Mouse (Mus musculus) urinary bladder, postnatal 10 days (tissue): ENCODE measurements around the gene Ezh1.

Experiments used
- DNase-seq: peaks from one replicate; pipeline ENCODE4 v3.0.0; 2022; ENCODE audit warnings: low spot score

The Ezh1 gene

DNA sequence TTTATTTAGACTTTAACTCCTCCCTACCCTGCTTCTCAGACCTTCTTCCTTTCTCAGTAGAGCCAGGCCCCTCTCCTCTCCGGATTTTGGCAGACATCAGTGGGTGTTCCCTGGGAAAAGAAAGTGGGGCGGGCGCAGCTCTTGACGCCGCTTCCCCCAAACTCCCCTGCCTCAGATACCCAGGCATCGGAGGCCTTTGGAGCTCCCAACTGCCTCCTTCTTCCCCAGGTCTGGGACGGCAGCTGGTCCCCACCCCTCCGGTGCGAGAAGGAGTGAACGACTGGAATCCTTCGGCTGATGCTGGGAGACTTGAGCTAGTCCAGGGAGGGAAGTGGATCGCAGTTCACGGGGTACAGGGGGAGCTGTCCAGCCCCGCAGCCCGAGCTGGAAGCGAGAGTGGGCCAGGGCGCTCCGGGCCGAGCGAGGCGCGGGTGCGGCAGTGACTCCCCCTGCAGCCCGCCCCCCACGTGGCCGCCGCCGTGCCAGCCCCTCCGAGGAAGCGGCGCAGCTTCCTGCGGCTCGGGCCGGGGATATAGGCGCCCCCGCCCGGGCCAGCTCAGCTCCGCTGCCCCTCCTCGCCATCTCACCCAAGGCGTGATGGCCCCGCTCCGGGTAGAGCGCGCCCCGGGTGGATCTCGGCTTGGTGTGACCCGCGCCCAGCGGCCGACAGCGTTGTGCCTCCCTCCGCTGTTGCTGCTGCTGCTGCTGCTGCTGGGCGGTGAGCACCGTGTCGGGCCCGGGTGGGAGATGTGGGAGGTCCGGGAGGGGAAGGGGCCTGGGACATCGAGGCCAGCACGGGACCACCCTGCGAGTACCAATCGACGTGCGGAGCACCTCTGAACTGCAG, 19.8 kb upstream of the Ezh1 start, which contains the start of gene Ramp2:
Gene Ramp2 (plus strand): TSS at position 174 of the 847 bp plus-strand sequence.
- no peak for DNase-seq

DNA sequence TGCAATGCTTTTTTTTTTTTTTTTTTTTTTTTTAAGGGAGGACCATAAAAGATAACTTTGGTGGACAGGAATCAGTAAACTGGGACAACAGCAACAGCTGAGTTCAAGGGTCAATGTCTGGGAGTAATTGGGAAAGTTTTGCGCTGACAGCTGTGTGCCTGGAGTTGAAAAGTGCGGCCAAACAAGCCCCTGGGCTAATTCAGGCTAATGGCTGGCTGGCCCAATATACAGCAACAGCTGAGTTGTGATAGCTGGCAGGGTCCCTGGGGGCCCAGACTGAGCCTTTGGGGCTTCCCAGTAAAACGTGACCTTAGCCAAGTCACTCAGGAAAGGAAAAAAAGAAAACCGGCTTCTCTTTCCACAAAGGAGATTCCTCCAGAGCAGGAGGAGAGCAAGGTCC, 18.8 kb upstream of the Ezh1 start:
- DNase-seq = no peak

DNA sequence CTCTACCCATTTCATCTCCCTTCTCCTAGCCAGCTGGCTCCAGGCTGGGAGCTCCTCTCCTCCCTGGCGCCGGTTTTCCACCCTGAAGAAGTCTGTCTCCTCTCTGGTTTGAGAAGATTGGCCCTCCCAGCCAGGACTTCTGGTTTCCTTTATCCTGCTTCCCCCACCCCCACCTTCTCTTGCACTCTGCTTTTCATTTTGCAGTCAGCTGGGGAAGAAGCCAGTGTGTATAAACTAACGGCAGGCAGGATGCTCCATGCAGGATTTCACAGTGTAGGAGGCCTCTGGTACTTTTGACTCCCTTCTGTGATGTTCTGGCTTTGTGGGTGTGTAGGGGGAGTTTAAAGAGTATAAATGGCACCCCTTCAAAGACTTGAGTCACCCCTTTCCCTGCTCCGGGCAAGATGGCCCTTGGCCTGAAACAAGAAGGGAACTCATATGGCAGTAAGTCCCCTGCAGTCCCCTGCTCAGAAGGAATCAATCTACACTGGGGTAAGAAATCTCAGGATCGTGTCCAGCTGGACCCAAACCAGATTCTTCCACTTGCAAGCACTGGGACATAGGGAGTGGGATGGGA, 11.9 kb upstream of the Ezh1 start:
- DNase-seq = no peak

DNA sequence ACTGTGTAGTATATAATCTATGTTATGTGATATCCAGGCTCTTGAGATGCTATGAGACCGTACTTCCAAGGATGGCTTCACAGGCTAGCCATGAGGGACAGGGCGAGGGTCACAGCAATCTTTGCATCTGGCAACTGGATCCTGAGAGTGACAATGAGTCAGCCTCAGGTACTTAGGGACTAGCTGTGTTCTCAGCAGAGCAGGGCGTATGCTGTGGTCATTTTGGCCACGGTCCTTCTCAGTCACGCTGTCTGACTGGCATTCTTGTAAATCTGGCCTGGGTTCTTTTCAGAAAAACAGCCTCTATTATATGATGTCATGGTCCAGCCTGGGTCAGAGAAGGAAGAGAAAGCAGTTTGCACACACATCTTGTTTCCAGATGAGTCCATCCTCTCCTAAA, 10.5 kb upstream of the Ezh1 start:
- DNase-seq = no peak

DNA sequence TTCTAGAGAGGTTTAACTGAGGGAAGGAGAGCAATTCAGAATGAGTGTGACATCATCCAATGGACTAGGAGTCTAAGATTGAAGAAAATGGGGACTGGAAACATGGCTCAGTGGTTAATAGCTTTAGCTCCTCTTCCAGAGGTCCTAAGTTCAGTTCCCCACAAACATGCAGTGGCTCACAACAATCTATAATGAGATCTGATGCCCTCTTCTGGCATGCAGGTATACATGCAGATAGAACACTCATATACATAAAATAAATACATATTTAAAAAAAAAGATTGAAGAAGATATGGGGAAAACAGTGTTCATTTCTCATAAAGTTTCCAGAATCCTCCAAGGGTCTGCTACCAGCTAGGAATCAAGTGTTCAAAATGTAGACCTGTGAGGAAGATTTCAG, 9.2 kb upstream of the Ezh1 start:
- DNase-seq = no peak

DNA sequence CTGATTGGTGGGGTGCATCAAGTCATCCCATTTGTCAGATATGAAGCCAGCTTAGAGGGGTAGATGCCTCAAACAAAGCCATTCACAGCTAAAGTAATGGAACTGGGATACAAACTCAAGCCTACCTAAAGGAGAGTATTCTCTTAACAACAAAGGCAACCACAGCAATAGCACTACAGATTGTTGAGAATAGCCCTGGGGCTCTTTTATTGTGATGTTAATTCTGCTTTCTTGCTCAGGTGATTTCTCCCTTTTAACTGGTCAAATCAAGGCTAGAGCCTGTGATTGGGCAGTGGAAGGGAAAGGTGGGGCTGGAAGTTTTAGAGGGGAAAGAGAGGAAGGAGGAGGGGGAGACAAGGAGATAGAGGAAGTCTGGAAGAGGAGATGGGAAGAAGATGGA, 7.9 kb upstream of the Ezh1 start:
- no peak for DNase-seq

DNA sequence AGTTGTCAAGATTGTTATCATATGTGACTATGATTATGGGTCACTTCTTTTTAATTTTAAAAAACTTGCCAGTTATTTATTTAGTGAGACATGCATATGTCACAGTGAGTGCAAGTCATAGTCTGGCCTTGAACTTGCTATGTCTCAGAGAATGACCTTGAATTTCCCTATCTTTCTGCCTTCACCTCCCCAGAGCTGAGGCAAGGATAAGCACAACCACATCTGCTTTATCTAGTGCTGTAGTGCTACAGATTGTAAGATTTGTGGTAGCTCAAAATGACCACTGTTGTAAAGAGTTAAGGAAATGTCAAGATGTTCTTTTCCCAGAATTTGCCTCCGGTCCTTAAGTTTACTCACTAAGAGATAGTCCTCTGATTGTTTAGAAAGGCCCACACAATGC, 7.0 kb upstream of the Ezh1 start:
- DNase-seq = no peak

DNA sequence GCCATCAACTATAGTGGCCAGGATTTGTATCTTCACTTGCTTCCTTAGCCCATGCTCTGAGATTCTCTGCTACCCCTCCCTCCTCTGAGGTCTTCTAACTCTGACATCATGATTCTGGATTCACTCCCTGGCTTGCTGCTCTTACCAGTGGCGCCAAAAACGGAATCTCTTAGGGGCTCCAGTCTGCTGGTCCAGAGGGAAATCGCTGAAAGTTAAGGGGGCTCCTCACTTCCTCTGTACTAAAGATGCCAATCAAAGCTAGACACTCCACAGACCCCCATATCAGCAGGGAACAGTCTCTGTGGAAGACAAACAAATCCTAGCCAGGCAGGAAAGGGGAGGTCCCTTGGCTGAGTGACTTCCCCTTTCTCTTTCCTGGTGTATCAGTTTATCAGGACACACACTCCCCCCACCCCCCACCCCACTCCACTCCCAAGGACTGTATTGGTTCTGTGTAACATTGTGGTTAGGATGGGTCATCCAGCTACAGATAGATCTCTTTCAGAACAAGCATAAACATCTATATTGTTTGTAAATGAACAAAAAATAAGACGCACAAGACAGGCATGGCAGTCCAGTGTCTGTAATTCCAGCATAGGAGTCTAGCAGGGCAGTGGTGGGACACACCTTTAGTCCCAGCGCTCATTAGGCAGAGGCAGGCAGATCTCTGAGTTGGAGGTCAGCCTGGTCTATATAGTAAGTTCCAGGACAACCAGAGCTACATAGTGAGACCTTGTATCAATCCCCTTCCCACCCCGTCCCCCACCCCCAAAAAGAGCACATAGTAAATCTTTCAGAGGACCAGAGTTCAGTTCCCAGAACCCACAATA, 6.0 kb upstream of the Ezh1 start:
- DNase-seq = no peak

DNA sequence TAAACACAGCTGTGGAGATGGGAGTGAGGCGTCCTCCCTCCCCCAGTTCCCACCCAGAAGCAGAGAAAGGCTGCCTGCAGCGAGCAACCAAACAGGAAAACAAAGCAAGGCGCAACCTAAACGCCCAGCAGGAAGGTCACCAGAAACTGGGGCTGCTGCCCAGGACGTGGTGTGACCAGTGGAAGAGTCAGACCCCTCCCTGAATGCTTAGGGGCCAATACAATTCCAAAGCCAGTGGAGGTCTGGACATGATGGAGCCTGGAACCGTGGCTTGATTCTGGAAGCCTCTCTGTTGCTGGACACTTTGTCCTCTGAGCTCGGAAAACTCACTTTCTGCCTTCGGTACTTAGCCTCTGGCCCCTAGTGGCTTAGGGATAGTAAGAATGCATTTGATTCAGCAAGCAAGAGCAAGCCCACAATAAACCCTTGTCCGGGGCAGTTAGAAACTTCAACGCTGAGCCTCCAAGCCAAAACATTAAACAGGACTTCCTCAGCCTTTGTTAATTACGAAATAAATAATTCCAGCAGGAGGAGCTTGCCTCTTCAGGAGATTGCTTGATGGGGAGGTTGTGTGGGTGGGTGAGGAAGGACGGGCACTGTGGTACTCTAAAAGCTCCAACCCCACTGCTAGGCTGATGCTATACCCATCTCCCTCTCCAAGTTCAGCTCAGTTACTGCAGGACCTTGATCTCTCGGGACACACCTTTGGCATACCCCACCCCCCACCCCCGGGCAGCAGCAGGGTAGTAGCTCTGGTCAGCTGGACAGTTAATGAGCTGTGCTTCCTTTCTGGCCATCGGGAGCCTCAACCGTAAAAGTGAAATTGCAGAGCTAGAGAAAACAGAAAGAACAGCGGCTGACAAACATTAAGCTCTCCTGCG, 5.0 kb upstream of the Ezh1 start:
- no peak for DNase-seq

DNA sequence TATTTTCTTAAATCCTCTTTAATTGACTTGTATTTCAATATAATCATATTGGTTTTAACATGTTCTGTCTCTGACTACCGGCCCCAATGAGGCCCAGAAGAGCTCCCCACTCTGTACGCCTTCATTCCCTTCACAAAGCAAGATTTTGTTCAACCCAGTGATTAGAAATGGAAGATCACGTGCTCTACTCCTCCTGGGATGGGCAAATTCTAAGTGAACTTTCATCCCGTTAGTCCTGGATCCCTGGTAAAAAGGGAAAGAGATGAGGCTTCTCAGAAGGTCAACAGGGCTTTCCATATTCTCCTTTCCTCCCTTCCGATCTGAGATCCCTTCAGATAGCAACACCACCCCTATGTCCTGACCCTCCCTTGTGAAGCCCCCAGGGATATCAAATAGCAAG, 4.3 kb upstream of the Ezh1 start:
- no peak for DNase-seq

DNA sequence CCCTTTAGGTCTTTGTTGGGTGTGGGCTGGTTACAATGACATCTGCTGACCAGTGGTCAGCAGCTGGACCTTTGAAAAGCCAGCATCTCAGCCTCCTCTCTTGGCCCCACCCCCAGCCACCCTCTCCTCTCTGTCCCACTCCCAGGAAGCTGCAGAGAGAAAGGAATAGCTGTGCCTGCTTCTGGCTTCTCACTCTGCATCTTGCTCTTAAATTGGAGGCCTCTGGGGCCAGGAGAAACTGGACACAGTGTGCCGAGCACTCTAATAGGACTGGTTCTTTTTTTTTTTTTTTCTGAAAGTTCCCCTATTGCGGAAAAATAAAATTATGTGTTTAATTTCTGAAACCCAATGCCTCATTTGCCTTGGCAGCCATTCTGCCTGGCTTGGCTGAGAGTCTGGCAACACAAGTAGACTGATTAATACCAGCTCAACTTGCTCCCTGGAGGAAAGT, 3.8 kb upstream of the Ezh1 start:
- no peak for DNase-seq

DNA sequence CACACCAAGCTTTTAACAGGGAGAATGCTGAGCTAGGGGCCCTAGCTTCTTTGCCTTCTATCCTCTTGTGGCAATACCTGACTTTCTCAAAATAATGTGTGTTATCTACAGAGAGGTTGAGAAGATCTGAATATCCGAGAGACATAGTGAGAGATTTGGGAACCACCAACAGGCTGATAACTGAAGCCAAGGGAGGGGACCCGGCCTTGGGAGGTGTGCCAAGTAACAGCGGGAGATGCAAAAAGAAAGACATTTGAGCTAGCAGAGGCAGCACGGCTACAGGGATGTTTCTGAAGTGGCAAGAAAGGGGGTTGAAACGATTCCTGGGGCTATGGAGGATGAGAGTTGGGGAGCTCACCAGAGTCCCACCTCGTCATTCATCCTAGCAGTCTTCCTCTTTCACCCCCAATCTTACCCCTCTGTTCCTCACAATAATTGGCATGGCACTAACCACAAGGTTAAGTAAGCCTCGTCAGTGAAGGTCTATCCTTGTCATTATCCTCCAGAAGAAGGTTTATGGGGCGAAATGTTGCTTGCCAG, 3.2 kb upstream of the Ezh1 start:
- DNase-seq = no peak

DNA sequence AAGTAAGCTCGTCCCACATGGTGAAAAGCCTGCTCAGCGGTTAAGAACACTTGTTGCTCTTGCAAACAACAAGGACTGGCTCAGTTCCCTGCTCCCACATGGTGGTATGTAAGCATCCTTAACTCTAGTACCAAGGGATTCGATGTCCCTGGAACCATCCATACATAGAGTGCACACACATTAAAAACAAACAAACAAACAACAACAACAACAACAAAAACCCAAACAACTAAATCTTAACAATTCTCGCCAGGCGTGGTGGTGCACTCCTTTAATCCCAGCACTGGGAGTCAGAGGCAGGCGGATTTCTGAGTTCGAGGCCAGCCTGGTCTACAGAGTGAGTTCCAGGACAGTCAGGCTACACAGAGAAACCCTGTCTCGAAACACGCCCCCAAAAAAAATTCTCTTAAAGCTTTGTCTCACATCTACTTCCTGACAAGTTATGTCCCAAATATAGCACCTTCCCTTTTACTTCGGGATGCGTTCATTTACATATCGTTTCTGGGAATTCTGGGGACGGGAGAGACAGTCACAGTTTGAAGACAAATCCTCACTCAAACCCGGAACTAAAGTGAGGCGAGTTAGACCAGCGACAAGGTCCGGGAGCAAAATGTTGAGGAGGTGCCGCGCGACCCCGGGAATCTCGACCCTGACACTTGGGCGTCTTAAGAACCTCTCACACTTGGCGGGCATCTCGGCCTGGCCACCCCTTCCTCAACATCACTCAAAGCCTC, 765 bp downstream of the Ezh1 start:
- DNase-seq = no peak

DNA sequence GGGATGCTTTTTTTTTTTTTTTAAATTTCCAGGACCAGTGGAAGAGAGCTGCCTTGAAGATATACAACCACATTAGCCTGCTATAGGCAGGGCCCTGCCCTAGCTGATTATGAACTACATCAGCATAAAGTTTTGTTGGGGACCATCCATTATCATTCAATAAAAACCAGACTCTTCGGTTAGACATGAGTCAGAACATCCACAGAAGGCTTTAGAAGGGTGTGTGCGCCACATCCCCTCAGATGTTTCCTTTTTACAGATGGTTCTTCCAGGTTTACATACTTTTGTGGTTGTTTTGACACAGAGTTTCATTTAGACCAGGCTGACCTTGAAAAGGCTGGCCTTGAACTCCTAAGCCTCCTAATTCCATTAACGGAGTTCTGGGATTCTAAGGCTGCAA, 1.9 kb downstream of the Ezh1 start:
- no peak for DNase-seq

DNA sequence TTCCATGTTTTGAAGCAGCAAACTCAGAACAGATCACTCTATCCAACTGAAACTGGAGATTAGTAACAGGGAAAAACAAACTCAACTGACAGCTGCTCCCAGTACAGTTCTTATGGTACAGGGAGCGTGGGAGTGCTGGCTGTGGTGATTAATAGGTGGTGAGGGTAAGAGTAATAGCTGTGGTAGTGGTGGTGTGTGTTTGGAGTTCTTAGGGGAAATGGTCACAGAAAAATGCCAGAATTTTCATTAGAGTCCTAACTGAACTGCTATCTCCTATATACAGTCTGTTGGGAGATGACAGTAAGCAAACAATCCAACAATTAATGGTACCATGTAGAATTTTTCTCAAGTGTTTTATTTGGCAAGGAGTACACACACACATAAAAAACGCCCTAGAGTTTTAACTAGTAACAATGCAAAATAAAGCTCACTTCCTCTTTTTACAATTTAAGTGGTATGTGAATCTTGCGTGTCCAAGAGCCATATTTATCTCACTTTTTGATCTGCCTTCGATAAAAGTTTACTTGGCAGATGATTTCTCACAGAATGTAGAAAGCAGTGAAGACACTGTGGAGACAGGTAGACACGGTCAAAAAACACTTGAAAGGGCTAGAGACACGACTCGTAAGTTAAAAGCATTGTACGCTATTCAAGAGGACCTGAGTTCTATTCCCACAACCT, 4.8 kb downstream of the Ezh1 start:
- no peak for DNase-seq

DNA sequence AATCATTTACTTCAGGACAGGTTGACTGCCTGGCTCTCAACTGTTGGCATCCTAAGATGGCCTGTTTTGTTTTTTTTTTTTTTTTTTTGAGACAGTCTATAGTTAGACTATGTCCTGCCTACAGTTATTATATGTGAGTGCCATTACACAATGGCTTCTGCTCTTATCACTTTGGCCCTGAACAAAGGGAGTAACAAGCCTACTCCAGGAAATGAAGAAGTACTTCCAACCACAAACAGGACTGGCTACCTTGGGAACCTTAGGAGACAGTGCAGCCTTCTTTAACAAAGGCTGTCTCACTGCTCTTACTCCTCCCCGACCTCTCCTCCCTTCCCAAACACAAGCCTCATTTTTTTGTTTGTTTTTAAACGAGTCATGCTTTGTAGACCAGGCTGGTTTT, 5.4 kb downstream of the Ezh1 start:
- no peak for DNase-seq

DNA sequence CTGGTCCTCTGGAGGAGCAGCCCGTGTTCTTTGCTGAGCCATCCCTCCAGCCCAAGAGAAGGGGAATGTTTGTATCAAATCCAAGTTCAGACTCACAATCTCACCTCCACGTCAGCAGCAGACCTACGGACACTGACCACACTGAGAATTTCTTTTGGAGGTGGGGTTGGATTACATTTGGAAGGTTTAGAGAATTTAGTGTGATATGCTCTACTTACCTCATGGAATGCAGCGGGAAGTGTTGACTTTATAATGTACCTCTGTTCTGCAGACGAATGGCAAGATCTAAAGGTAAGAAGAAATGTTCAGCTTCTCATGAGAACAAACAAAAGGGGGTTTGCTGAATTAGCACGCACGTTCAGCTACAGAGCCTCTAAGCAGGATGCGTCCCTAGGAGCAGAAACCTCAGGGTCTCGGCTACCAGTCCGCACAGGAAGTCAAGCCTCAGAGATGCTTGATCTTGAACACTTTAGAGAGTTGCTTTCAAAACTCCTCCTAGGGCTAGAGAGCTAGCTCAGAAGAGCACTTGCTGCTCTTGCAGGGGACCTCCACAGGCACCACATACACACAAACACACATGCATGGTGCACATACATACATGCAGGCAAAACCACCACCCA, 7.7 kb downstream of the Ezh1 start:
- DNase-seq = no peak

DNA sequence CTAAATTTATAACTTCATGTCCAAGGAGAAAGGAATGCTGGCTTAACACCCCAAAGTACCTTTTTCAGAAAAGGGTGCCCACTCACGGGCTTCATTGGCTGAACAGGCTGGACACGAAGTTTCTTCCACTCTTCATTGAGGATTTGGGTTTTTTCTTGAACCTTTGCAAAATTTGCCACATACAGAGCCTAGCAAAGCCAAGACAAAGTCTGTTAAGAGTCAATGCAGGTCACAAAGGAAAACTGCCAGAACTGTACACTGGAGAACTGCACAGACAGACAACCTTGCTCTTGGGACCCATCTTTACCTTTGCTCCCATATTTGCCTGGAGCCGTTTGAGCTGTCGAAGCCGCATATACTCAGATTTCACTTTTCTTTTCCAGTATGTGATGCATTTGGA, 9.3 kb downstream of the Ezh1 start:
- DNase-seq = no peak

DNA sequence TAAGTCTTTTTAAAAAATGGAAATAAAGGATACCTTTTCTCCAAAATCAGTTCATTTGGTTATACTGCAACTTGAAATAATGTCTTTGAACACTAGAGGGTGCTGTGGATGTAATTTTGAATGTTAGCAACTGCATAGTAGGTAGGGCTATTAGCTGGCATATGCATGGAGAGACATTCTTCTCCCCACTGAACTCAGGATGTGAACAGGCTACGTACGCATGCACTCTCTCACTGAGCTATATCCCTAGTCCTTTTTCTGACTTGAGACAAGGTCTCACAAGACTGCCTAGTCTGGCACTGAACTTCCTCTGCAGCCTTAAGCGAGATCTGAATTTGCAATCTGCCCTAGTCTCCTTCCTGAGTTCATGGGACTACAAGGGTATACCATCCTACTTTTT, 14.3 kb downstream of the Ezh1 start:
- DNase-seq = no peak

DNA sequence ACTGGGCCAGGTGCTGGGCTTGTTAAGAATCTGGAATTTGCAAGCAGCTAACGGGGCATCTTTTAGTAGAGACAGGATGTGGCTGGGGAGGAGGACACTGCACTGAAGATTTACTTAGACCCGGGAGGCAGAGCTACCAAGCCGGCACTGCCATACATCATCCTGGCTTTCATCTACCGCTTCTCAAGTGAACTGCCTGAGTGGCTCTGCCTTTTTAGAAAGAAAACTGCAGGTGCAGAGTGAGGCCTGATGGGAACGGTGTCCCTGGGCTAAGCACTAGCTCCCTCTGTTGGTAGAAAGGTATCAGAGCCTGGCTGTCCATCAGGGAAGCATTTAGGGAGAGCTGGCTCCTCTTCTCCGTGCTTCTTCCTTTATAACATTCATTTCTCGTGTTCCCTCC, 25.3 kb downstream of the Ezh1 start:
- DNase-seq = no peak
